Mouse (Mus musculus) liver, embryonic 13.5 days (tissue): ENCODE results near the gene Ccsap. TPM values are rescaled to one million over a fixed set of nuclear protein-coding genes. Genes with fewer than 3 reads are reported as not detected.

Experiments used
- ATAC-seq: fragments of 200-750 bp; cut with Nextera tagmentation; 2 replicates; pipeline ENCODE4 v1.8.0; 2017; ENCODE audit warnings: low read depth, mild to moderate bottlenecking, moderate number of reproducible peaks, moderate library complexity
- DNase-seq: peaks from one replicate; pipeline ENCODE4 v3.0.0; 2022
- H3K27ac ChIP-seq: fragments of 300-500 bp; sonication (generic); 2 replicates; pipeline ENCODE4 v1.5.1; 2015; ENCODE audit warnings: moderate library complexity, mild to moderate bottlenecking, inconsistent platforms
- H3K27me3 ChIP-seq: fragments of 300-500 bp; sonication (generic); 2 replicates; pipeline ENCODE4 v1.6.1; 2015; ENCODE audit warnings: mild to moderate bottlenecking, inconsistent platforms
- H3K36me3 ChIP-seq: fragments of 300-500 bp; sonication (generic); 2 replicates; pipeline ENCODE4 v1.6.1; 2015; ENCODE audit warnings: mild to moderate bottlenecking, inconsistent platforms
- H3K4me1 ChIP-seq: fragments of 300-500 bp; sonication (generic); replicated peaks from 2 replicates; pipeline ENCODE4 v1.6.1; 2015; ENCODE audit warnings: inconsistent platforms
- H3K4me2 ChIP-seq: fragments of 300-500 bp; sonication (generic); 2 replicates; pipeline ENCODE4 v1.6.1; 2015; ENCODE audit warnings: inconsistent platforms, mild to moderate bottlenecking, moderate library complexity
- H3K4me3 ChIP-seq: fragments of 300-500 bp; sonication (generic); replicated peaks from 2 replicates; pipeline ENCODE4 v1.5.1; 2015; ENCODE audit warnings: mild to moderate bottlenecking, inconsistent platforms
- H3K9ac ChIP-seq: fragments of 300-500 bp; sonication (generic); 2 replicates; pipeline ENCODE4 v1.6.1; 2015; ENCODE audit warnings: mild to moderate bottlenecking, inconsistent platforms
- H3K9me3 ChIP-seq: fragments of 300-500 bp; sonication (generic); replicated peaks from 2 replicates; pipeline ENCODE4 v1.6.1; 2016; ENCODE audit warnings: inconsistent platforms
- WGBS: fragments of 180-500 bp; shearing (Covaris S2); methylation state at CpG from one replicate; pipeline ENCODE4 v1.1.7; 2015; ENCODE audit not compliant: insufficient replicate concordance; 5-methylcytosine and 5-hydroxymethylcytosine counted together
- polyA plus RNA-seq: library from polyadenylated mRNA; unstranded; fragments of >200 nt; fragmentation: Nextera tagmentation; extraction: Ambion mirVana; gene quantifications from 2 replicates; pipeline ENCODE4 v1.2.1, GENCODE M21; 2015

The Ccsap gene
- polyA plus RNA-seq, 1 experiment from 2014 or later: 2.3 TPM

DNA sequence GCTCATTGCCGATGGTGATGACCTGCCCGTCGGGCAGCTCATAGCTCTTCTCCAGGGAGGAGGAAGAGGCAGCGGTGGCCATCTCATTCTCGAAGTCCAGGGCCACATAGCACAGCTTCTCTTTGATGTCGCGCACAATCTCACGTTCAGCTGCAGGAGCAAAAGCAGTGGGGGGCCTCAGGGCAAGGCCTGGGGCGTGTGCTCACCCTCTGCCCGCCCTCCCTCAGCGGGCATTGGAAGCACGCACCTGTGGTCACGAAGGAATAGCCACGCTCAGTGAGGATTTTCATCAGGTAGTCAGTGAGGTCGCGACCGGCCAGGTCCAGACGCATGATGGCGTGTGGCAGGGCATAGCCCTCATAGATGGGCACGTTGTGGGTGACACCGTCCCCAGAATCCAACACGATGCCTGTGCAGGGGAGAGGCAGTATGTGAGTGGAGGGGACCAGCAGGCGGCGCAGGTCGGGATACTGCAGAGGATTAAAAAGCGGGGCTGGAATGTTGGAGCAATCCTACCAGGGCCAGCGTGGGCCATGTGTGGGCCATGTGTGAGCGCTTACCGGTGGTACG lies 32.7 kb upstream of the Ccsap start:
- 15% methylated on average over 30 of the region's 30 CpGs for WGBS
- H3K9me3 ChIP-seq: no peaks in the 10 kb centered on the region
- H3K9ac ChIP-seq: no peak overlapping the region
- peaks cover 7% of the 10 kb centered on the region for H3K4me1 ChIP-seq
- ATAC-seq (no peak), DNase-seq (no peak)
- peaks cover 3% of the 10 kb centered on the region; the same call in 1 of the 2 replicates for H3K36me3 ChIP-seq
- no peak overlapping the region for H3K27ac ChIP-seq
- H3K4me3 ChIP-seq: no peak overlapping the region
- H3K27me3 ChIP-seq: peaks cover 87% of the 10 kb centered on the region
- H3K4me2 ChIP-seq: no peak overlapping the region

DNA sequence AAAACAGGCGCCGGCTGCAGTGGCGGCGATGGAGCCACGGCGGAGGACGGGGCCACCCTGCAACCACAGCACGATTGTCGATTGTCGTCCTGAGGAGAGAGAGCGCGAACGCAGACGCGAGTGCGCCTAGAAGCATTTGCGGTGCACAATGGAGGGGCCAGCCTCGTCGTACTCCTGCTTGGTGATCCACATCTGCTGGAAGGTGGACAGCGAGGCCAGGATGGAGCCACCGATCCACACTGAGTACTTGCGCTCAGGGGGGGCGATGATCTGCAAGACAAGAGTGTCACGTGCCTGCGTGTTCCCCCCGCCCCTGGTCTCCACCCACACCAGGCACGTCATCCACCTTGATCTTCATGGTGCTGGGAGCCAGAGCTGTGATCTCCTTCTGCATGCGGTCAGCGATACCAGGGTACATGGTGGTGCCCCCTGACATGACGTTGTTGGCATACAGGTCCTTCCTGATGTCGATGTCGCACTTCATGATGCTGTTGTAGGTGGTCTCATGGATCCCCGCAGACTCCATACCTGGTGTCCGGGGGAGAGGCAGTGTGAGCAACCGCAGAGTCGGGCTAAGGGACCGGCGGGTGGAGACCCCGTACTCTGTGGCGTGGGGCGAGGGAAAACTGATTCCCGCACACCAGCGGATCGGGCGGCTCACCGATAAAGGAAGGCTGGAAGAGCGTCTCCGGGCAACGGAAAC lies 32.0 kb upstream of the Ccsap start:
- Histone ChIP-seq H3K4me3 (no peak overlapping the region), H3K9me3 (no peaks in the 10 kb centered on the region), H3K4me1 (peaks cover 7% of the 10 kb centered on the region), H3K9ac (no peak overlapping the region), H3K27me3 (peaks cover 91% of the 10 kb centered on the region), H3K27ac (no peak overlapping the region), H3K4me2 (peak overlapping the region; percentile 21; the same call in 1 of the 2 replicates), H3K36me3 (0 out of 2 replicates have a peak, but pooled peaks cover 2% of the 10 kb centered on the region)
- DNase-seq (no peak), ATAC-seq (no peak)
- WGBS: 4% methylated on average over 49 of the region's 49 CpGs

DNA sequence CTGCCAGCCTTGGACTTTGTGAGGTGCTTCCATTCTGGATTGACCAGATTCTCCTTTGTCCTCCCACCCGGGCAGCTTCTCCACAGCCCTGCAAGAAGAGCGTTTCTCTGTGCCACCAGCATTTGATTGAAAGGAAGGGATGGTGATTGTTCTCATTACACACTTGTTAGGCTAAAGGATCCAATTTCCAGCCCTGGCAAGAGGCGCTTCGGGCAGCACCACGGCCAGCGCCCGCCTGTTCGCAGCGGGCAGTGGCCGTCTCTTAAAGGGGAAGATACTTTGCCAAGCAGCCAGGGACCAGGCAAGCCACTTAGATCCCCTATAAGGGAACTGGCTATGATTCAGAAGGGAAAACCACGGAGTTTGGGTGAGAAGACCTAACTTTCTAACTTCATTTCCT lies 31.3 kb upstream of the Ccsap start:
- Histone ChIP-seq H3K4me1 (peaks cover 7% of the 10 kb centered on the region), H3K36me3 (no peaks in the 10 kb centered on the region), H3K27me3 (peaks cover 91% of the 10 kb centered on the region), H3K9ac (no peak overlapping the region), H3K9me3 (no peaks in the 10 kb centered on the region), H3K4me3 (no peak overlapping the region), H3K27ac (no peak overlapping the region), H3K4me2 (0 out of 2 replicates have a peak overlapping the region, but pooled peaks have one; percentile 21)
- no peak for ATAC-seq
- WGBS: 1% methylated on average over 11 of the region's 11 CpGs
- DNase-seq: no peak

DNA sequence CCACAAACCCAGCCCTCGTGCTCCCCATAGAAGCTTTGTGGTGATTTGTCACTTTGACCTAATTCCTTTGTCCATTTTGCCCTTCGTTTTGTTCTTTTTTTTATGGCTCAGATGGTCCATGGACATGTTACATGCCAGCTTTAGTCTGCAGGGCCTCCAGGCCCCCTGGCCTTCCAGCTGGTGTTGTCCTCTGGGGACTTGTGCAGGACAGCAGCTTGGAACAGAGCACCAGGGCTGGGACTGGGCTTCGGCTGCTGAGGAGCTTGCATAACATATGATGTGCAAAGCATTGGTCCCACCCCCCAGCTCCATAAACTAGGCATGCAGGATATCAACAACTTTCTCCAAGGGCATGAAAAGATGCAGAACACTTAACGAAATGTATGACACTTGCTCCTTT lies 29.8 kb upstream of the Ccsap start:
- Histone ChIP-seq H3K27me3 (peaks cover 91% of the 10 kb centered on the region), H3K4me3 (no peak overlapping the region), H3K27ac (no peak overlapping the region), H3K9ac (no peak overlapping the region), H3K36me3 (no peaks in the 10 kb centered on the region), H3K9me3 (no peaks in the 10 kb centered on the region), H3K4me2 (no peak overlapping the region), H3K4me1 (peaks cover 7% of the 10 kb centered on the region)
- ATAC-seq (no peak), DNase-seq (no peak)
- WGBS: 46% methylated on average over 4 of the region's 4 CpGs

DNA sequence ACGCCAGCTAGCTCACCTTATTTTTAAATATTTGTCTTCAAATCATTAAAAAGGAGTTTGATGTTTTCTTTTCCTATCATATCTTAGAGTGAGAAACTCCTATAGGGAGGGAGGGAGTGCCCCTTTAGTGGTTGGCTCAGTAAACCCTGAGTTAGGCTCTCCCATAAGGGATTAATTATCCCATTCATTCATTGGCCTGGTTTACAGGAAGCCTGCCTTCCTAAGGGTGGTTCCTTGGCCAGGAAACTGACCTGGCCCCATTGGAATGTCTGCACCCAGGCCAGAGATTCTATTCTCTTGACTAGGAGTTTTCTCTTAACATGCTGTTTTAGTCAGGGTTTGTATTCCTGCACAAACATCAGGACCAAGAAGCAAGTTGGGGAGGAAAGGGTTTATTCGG lies 27.9 kb upstream of the Ccsap start:
- Histone ChIP-seq H3K27me3 (peaks cover 90% of the 10 kb centered on the region), H3K27ac (no peak overlapping the region), H3K9ac (no peak overlapping the region), H3K36me3 (no peaks in the 10 kb centered on the region), H3K9me3 (no peaks in the 10 kb centered on the region), H3K4me1 (peaks cover 7% of the 10 kb centered on the region), H3K4me2 (no peak overlapping the region), H3K4me3 (no peak overlapping the region)
- DNase-seq (no peak), ATAC-seq (no peak)
- WGBS: 70% methylated on average over 2 of the region's 2 CpGs

DNA sequence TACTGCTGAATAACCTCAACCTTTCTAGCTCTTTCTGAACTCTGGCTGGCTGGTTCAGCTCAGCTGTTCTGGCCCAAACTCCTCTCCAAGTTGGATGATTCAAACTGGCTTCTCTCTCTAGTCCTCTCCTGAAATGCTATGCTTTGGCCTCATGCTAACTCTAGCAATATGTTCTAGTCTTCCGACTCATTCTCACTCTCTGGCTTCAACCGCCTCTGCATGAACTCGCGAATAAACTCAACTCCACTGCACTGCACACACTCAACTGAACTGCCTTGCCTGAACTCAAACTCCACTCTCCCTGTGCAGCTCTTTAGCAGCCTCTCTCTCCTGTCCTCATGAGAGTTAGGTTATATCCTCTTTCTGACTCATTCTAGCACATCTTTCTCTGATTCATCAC lies 27.2 kb upstream of the Ccsap start:
- WGBS: 85% methylated on average over 4 of the region's 4 CpGs
- Histone ChIP-seq H3K4me1 (peaks cover 5% of the 10 kb centered on the region), H3K4me3 (no peak overlapping the region), H3K36me3 (no peaks in the 10 kb centered on the region), H3K9ac (no peak overlapping the region), H3K27me3 (peaks cover 82% of the 10 kb centered on the region), H3K9me3 (no peaks in the 10 kb centered on the region), H3K4me2 (no peak overlapping the region), H3K27ac (no peak overlapping the region)
- DNase-seq (no peak), ATAC-seq (no peak)

DNA sequence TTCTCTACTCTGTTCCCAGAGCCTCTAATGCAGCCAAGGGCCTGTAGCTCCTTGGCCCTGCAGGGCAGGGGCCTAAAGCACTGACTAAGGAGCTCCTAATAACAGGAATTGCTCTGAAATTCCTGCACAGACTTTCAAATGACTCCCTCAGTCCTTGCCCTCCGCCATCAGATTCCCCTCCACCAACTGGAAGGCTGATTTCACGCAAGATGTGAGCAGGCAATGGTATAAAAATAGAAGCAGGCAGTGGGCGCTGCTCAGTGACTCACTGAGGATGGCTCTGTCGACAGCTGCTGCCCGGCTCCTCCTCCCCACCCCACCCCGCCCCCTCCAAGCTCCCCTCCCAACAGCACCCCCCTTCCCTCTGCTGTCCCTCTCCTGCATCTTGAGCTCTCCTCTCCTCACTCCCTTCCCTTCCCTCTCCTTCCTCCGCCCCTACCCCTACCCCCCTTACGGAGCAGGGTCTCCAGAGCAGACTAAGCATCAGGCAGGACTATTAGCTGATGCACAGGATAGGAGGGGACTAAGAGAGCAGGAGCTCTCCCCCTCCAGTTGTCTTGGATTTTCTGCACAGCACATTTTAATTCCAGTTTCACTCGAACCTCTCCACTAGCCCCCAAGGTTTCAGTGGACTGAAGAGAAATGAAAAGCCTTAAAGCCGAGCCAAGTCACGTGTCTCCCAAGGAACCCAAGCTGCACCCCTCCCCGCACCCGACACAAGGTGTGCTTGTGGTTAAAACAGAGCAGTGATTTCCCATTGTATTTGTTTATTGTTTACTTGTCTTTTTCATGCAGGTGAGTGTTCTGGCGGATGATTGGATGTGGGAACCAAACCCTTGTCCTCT lies 24.9 kb upstream of the Ccsap start:
- H3K9ac ChIP-seq: no peak overlapping the region
- no peaks in the 10 kb centered on the region for H3K36me3 ChIP-seq
- no peak overlapping the region for H3K4me2 ChIP-seq
- H3K27me3 ChIP-seq: peaks cover 63% of the 10 kb centered on the region
- no peak for ATAC-seq
- H3K4me1 ChIP-seq: no peaks in the 10 kb centered on the region
- DNase-seq: no peak
- no peak overlapping the region for H3K27ac ChIP-seq
- no peak overlapping the region for H3K4me3 ChIP-seq
- 8% methylated on average over 14 of the region's 14 CpGs for WGBS
- H3K9me3 ChIP-seq: no peaks in the 10 kb centered on the region

DNA sequence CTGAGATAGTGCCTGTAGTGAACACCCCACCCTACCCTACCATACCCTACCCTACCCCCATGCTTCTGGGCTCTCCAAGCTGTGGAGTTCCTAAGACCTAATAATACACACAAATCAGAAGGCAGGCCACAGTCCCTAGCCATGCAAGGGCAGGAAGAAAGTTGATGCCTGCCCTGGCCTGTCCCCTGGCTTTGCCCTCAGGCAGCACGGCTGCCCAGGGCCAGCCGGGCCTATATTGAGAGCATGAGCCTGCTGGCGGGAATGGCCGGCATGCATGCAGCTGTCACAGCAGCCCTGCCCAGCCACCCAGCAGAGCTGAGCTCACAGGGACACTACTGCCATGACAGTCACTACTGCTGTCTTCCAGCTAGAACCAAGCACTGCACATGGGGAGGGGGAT lies 23.1 kb upstream of the Ccsap start:
- ATAC-seq (no peak), DNase-seq (no peak)
- 87% methylated on average over 4 of the region's 4 CpGs for WGBS
- Histone ChIP-seq H3K4me1 (no peaks in the 10 kb centered on the region), H3K4me3 (no peak overlapping the region), H3K9me3 (no peaks in the 10 kb centered on the region), H3K36me3 (no peaks in the 10 kb centered on the region), H3K4me2 (no peak overlapping the region), H3K27me3 (peaks cover 48% of the 10 kb centered on the region), H3K9ac (no peak overlapping the region), H3K27ac (no peak overlapping the region)

DNA sequence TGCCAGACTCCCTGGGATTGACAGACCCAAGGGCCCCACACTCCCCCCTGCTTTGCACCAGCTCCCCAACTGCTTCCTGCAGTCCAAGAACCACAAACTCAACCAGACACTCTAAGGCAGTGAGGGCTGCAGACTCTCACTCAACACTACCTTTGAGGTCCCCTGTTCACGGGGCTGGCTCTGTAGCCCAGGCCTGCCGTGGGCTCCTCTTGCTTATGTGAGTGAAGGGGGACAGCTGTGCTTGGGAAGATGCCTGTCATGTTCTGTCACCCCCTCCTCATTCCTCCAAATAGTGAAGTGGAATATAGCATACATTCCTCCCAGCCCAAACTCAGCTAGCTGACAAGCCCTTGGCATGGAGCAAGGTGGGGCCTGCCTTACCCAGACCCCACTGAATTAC lies 22.4 kb upstream of the Ccsap start:
- Histone ChIP-seq H3K4me1 (no peaks in the 10 kb centered on the region), H3K9ac (no peak overlapping the region), H3K27me3 (peaks cover 47% of the 10 kb centered on the region), H3K4me2 (no peak overlapping the region), H3K36me3 (no peaks in the 10 kb centered on the region), H3K9me3 (no peaks in the 10 kb centered on the region), H3K4me3 (no peak overlapping the region), H3K27ac (no peak overlapping the region)
- 58% methylated on average over 2 of the region's 2 CpGs for WGBS
- DNase-seq (no peak), ATAC-seq (no peak)

DNA sequence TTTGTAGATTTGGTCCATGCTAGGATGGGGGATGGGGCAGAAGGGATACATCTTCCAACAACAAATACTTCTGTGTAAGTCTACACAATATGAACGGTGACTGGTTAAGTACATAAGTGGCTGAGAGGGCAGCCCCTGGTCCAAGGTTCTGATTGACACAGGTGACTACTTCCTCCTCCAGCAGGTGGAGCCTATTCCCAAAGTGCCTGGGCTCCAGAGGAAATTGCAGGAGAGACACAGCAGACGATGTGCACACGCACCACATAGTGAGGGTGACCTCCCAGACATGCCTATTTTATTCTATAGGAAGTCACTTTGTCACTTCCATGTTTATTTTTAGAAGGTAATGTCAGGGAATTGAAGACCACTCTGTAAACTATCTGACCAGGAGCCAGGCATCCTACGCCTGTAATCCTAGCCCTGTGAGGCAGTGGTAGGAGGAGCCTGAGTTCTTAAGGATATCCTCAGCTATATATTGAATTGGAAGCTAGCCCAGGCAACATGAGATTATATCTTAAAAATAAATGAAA lies 20.9 kb upstream of the Ccsap start:
- DNase-seq (no peak), ATAC-seq (no peak)
- Histone ChIP-seq H3K9ac (no peak overlapping the region), H3K4me3 (no peak overlapping the region), H3K27me3 (peaks cover 32% of the 10 kb centered on the region), H3K27ac (no peak overlapping the region), H3K36me3 (no peaks in the 10 kb centered on the region), H3K4me2 (no peak overlapping the region), H3K4me1 (no peaks in the 10 kb centered on the region), H3K9me3 (no peaks in the 10 kb centered on the region)
- 34% methylated on average over 4 of the region's 4 CpGs for WGBS

DNA sequence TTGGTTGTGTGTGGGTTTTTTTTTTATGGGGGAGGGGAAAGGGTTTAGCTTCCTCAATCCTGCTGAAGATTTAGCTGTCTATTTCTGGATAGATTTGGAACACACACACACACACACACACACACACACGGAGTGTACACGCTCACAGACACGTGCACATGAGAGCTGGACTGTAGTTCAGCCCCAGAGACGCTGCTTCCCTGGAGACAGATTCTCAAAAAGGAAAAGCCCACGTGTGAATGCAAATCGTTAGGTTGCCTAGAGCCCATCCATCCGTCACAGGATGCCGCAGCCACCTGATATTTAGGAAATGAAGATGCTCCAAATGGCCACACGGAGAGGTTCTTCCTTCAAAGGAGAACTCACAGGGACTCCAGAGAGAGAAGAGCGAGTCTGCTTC lies 20.3 kb upstream of the Ccsap start:
- Histone ChIP-seq H3K4me1 (no peaks in the 10 kb centered on the region), H3K27me3 (peaks cover 26% of the 10 kb centered on the region), H3K9me3 (no peaks in the 10 kb centered on the region), H3K9ac (no peak overlapping the region), H3K4me3 (no peak overlapping the region), H3K36me3 (no peaks in the 10 kb centered on the region), H3K4me2 (no peak overlapping the region), H3K27ac (no peak overlapping the region)
- no peak for ATAC-seq
- no peak for DNase-seq
- WGBS: 47% methylated on average over 10 of the region's 10 CpGs
